Mouse (Mus musculus) layer of hippocampus, adult 9-11 months (tissue): ENCODE measurements around the gene Ak8.

Experiments
- DNase-seq: peaks from one replicate; pipeline ENCODE4 v3.0.0; 2022

The Ak8 gene

DNA sequence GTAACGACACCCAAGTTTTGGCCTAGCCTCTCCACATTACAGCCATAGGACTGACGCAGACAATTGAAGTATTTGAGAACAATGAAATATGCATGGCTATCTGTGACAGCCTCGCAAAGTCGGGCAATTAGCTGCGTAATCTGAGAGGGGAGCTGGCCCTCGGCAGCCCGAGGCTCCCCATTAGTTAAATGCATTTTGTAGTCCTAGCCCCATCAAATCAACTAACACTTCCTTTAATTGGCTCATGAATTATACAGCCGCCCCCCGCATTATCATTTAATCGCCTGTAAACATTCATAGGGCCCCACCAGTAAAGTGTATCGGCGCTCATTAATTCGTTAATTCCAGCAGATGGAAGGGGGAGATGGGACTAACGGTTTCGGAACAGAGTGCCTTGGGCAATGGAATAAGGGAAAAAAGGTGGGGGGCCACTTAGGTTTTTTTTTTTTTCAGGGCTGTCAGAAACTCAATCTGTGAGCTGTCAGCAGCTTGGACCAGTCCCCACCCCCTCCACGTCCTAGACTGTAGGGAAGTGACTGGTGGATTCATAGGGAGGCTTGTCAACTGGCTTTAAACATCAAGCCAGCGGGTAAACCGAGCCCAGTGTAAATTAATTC lies 97.6 kb downstream of the Ak8 start:
- DNase-seq, result no peak

DNA sequence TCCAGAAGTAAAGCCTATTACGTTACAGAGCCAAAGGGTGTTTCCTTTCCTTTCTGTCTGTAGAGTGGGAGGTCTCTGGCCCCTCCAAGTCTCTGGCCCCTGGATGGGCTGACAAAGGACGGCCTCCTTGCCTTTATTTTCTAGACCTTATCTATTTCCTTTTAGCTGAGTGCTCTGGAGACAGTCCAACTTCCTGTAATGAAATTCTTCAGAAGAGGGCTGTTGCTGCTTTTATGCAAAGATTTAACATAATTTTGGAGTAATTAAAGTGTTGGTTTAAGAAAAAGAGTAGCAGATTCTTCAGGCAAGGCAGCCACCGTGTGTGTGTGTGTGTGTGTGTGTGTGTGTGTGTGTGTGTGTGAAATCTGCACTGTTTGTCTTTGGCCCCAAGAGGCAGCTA lies 98.4 kb downstream of the Ak8 start:
- DNase-seq, result no peak

DNA sequence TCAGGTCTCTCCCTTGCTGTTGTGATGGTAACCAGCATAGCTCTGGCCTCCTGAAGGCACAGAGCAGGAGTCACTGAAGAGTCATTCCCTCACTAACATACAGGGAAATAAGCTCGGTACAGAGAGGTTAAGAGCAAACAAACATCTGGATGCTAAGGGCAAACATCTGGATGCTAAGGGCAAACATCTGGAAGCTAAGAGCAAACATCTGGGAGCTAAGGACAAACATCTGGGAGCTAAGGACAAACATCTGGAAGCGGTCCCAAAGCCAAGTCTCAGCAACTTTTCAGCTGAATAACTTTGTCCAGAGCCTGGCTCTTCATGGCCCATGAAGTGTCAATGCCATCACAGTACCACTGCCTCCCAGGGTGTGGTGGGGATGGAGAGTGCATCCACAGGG lies 99.6 kb downstream of the Ak8 start:
- no peak for DNase-seq

DNA sequence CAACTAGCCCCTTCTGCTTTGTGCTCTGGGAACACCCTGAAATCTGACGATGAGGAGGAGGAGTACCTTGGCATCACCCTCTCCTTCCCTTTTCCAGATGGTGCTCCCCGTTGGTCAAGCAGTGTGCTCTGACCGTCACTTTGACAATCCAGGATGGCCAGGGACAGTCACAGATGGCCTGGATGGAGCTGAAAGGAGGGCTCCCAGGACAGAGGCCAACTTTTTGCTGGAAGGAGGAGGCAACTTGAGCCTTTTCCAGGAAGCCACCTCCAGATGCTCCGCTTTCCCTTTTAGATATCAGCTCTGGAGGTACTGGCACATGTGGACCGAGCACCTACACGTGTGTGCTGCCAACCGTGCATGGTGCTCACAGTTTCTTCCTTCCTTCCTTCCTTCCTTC lies 103.4 kb downstream of the Ak8 start:
- no peak for DNase-seq

DNA sequence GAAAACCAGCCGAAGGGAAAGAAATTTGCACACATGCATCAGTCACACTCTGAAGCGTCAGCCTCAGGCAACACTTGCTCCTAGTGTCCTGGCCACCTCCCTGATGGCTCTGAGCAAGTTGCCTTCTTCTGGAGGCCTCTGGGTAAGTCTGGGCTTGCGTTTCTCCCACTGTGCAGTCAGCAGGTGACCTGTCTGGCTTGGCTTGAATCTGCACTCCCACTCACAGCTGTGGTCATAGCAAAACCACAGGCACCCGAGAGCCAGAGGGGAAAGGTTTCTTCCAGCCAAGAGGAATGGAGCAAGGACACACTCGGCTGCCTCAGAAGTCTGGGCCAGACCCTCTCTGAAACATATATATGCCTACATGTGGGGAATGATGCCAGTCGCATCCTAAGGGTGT lies 108.9 kb downstream of the Ak8 start:
- DNase-seq, result no peak

DNA sequence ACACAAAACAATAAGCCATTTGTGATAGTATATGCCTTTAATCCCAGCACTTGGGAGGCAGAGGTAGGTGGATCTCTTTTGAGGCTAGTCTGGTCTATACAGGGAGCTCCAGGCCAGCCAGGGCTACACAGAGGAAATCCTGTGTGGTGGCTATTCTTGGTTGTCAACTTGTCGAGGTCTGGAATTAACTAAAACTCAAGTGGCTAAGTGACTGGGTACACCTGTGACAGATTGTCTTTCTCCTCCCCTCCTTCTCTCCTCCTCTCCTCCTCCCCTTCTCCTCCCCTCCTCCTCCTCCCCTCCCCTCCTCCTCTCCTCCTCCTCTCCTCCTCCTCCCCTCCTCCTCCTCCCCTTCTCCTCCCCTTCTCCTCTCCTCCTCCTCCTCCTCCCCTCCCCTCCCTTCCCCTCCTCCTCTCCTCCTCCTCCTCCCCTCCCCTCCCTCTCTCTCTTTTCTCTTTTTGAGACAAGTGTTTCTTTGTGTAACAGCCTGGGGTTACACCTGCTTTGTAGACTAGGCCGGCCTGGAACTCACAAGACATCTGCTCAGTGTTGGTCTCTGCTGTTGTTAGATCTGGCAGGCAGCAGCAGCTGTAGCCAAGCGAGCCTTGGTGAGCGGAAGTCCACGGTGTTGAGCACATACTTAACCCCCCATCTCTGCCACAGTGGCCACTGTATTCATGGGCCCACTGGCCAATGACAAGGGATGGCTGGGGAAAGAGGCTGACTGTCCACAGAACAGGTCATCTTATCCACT lies 110.5 kb downstream of the Ak8 start:
- no peak for DNase-seq

DNA sequence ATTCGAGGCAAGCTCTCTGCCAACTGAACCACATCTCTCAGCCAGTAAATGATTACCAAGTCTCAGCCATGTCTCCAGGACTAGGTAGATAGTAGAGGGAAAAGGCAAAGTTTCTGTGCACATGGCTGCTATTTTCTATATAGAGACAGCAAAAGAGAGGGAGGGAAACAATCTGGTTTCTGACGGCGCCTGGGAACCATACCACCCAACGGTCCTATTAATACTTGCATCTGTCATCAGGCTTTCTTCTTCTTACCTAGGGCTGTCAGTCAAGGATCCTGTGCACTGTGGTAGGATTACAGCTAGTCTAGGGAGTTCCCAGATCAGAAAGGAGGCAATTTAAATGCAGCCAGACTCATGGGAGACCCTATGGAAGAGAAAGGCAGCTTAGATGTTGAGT lies 118.9 kb downstream of the Ak8 start:
- DNase-seq, result peak; percentile 34

DNA sequence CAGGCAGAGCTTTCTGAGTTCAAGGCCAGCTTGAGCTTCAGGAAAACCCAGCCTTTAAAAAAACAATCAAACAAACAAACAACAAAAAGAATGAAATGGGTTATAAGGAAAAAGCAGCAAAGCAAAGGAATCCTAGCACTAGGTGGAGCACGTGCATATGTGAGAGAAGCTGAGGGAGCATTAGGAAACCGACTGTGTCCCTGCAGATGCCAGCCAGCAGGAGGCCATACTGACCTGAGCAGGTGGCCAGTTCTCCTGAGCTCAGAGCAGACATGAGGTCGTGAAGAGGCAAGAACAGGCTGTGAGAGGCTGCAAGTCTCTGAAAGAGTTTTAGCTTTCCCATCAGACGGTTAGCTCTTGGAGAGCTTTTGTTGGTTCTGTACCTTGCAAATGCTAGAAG lies 129.3 kb downstream of the Ak8 start:
- DNase-seq, result no peak

DNA sequence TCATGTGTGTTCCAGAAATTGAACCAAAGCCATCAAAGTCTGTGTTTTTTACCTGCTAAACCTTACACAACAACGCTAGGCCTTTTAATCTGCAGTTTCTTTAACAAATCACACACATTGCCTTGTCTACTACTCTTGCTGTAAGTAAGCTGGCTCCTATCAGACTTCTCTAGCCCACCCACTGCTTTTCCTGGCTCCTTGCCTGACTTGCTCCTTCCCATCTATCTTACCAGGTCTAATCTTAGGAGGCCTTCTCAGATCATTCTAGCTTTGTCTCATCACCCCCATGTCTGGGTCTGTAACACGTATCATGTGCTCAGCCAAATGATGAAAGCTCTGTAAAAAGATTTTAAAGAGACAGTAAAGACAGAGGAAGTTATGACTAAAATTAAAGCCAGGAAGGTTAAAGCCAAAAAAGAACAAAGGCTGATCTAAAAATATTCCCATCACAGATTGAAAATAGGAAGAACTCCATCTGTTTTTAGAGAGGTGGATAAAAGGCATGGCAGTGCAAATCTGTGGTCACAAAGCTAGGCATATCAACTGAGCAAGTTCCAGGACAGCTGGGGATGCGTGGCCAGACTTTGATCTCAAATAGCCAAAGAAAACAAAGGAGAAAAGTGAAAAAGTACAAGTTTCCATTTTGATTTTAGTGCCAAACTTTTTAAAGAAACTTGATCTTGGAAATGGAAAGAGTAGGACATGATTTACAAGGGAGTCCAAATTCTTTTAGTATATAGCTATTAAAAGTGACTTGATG lies 136.4 kb downstream of the Ak8 start:
- peak; percentile 72 for DNase-seq

DNA sequence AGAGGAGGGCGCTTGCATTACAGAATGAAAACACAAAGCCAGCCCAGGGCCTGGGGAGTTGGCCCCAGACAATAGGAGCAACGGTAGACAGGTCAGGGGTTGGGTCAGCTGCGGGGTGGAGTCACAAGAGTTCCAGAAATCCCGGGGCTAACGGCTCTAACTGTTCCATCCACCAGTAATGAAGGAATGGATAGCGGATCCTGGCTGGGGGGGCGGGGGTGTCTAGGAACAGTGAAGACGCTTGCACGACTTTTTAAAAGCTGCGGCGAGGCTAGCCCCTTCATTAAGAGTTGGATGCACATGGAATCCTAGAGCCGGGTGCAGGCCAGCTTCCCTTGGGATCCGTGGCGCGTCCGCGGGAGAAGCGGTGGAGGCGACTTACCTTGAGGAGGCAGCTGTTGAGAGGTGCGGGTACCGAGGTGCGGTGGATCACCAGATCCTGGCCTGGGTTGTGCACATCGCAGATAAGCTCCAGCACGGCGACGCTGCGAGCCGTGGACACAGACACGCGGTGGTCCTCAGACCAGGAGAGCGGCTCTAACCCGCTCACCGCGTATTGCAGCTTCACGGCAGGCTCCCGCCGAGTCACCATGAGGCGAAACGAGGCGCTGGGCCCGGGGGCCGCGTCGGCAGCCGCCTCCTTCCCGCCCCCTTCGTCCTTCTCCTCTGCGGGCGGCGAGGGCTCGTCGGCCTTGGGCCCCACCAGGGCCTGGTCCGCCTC lies 139.7 kb downstream of the Ak8 start:
- DNase-seq, result peak; percentile 14

DNA sequence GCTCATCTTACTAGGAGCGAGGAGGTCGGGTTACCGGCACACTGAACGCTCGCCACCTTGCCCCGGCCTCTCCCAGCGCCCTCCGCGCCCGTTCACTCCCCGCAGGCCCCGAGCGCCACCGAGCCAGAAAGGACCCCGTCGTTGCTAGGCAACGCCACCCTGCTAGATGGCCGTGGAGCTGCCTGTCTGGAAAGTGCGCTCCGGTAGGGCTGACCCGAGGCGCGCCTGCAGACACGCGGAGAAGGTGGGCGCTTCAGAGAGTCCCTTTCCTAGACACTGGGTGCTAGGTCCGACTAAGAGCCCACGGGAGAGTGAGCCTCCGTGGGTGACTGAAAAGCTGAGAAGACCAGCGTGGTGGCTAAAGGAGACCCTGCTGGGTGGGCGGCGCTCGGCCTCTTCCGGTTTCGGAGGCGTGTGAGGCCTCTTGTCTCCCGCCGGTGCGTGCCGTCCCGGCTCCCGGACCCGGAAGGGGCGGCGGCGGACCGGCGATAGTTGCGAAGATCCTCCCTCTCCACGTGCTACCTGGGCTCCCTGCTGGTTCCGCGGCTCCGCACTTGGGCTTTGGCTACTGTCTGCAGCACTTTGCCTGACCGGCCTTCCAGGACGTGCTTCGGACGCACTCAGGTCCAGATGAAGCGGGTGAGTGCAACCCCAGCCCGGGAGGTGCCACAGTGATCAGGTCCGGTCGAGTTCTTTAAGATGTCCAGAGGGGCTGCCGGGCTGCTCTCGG lies 140.4 kb downstream of the Ak8 start, which contains the start of the genes Gtf3c4 and Ddx31:
Gene Gtf3c4 (minus strand): TSS at position 139 of the 730 bp plus-strand sequence.
Gene Ddx31 (plus strand): TSS at position 185 of the 730 bp plus-strand sequence.
- peak; percentile 94 for DNase-seq

DNA sequence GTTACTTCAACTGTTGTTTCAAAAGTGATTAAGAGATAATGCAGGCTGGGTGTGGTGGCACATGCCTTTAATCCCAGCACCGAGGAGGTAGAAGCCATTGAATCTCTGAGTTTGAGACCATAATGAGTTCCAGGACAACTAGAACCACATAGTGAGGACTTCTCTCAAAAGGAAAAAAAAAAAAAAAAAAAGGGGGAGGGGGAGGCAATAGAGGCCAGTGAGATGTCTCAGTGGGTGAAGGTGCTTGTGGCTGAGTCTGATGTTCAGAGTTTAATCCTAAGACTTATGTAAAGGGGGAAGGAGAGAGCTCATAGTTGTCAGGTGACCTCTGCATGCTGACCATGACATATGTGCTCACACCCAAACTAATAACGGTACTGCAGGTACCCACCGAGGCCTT lies 142.1 kb downstream of the Ak8 start:
- no peak for DNase-seq

DNA sequence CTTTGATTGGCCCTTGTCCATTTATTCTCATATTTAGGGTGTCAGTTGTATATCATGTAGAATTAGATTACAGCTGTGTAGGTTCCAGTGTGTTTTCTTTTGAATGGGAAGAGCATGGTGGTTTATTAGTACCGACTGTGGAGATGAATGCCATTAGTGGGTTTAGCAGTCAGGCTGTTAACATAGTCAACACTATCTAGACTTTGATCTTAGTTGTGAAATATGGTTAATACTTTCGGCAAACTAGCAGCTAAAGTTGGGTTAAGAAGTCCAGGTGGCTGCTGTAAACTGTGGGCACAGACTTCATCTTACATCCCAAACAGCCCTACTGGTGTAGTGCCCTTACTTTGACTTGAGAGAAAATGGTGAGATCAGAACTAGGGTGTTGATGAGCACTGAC lies 148.9 kb downstream of the Ak8 start:
- DNase-seq, result no peak

DNA sequence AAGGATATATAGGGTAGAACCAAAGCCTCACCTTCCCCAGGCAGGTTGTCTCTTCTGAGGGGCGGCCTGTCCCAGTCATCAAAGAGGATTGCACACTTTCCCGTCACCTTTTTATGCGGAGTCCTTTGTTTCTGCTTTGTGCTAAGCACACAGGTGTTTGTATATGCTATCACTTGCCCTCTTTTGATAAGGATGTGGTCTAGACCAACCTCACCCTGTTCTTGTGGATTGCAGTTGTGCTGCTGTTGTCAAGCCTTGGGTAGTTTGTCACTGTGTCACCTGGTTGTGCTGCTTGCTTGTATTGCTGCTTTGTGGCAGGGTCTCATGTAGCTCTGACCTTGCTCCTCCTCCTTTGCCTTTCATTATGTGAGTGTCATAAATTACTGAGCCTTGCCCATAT lies 152.6 kb downstream of the Ak8 start:
- DNase-seq, result no peak

DNA sequence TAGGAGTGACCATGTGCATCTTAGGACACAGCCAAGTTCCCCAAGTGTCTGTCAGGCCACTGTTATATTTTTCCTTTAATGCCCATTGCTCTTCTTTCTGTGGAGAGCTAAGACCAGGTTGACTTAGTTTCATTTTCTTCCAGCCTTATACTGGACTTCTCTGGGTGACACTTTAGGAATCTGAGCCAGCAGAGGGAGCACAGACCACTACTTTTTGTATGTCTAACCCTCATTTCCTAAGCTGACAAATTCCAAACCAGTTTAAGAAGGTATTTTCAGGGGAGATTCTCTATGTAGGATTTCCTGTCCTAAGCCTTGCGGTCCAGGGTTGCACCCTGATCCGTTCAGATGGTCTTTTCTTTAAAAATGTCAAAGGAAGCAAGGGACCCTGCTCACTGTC lies 155.8 kb downstream of the Ak8 start:
- DNase-seq, result no peak

DNA sequence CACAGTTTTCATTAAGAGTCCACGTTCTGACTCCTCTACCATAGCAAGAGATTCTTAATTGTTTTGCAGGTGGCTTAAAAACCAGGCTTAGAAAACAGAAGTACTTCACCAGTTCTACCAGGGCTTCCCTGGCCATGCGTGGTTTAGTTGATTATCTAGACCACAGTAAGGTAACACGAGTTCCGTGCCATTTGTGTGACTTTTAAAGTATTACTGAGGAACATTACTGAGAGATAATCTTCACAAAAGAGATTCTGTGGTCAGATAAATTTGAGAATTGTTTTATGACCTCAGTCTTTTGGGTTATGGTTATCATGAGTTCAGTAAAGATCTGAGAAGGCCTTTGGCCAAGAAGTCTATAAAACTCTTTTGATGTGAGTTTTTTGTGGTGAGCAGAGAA lies 159.3 kb downstream of the Ak8 start:
- no peak for DNase-seq

DNA sequence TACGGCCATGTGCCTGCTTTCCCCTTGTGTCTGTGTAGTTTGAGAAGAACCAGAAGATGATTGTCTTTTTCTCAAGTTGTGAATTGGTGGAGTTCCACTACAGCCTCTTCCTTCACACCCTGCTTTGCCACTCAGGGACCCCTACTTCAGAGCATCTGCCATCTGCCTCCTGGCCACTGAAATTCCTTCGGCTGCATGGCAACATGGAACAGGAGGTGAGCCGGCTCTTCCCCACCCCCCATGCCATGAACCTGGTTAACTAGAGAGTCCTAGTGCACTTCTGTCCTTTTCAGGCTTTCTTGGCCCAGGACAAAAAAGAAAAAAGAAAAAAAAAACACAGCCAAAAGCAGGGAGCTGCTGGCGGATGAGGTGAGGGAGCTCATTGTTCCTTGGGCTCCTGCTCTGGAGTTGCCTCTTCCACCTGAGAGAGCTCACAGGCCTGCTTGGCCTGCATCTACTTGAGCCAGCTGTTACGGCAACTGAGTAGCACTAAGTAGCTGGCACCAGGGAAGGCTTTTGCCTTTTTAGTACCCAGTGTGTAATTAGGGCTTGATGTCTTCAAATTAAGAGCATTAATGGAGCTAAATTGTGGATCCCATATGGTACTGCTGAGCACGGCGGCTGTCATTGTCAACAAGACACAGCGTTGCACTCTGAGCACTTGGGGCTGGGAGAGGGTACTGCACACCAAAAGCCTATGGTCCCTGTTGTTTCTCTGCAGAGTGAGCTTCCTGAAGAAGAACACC lies 160.9 kb downstream of the Ak8 start:
- DNase-seq, result no peak
